Mouse (Mus musculus) gastrocnemius, postnatal 14 days (tissue): Measurements from ENCODE around the gene Trpc2. TPM values are rescaled to one million over a fixed set of nuclear protein-coding genes. Genes with fewer than 3 reads are reported as not detected.

Experiments
- total RNA-seq, 2 experiments: library from RNA; stranded (reverse); gene quantifications; 2 replicates each; pipeline ENCODE4 v1.2.3; 2021

Trpc2 gene
- total RNA-seq, 2 experiments from 2014 or later: 0.21 TPM; not detected in 1

Other genes with a start within 250 kb of the Trpc2 start
- 10 to 100 TPM; 67.0 to 73.8 TPM for gene Inppl1, start 244.9 kb upstream of the Trpc2 start, total RNA-seq
- 1 to 10 TPM; 2.8 to 6.1 TPM for gene Folr2, start 225.9 kb upstream of the Trpc2 start, total RNA-seq
- gene Anapc15, start 219.4 kb upstream of the Trpc2 start, total RNA-seq: 10 to 100 TPM; 23.7 to 27.7 TPM
- 1 to 10 TPM; 1.6 to 2.2 TPM for gene Folr1, start 212.3 kb upstream of the Trpc2 start, total RNA-seq
- 100 to 1,000 TPM; 101 to 102 TPM for gene Lamtor1, start 177.2 kb upstream of the Trpc2 start, total RNA-seq
- gene Tomt, start 176.8 kb upstream of the Trpc2 start, total RNA-seq: not detected
- gene Lrrc51, start 149.2 kb upstream of the Trpc2 start, total RNA-seq: 1 to 10 TPM; 3.6 to 3.7 TPM
- gene Numa1, start 149.0 kb upstream of the Trpc2 start, total RNA-seq: 10 to 100 TPM; 53.0 to 53.3 TPM
- 1 to 10 TPM; 1.1 to 1.4 TPM for gene Il18bp, start 64.4 kb upstream of the Trpc2 start, total RNA-seq
- gene Rnf121, start 17.6 kb upstream of the Trpc2 start, total RNA-seq: 10 to 100 TPM; 17.9 to 18.9 TPM
- 1 to 10 TPM; 3.8 to 4.9 TPM for gene Xndc1, start 17.6 kb upstream of the Trpc2 start, total RNA-seq
- under 1 TPM; 0.53 to 0.84 TPM for gene Xntrpc, start 17.4 kb upstream of the Trpc2 start, total RNA-seq
- gene Art1, start 18.6 kb downstream of the Trpc2 start, total RNA-seq: 100 to 1,000 TPM; 281 to 363 TPM
- gene Art5, start 26.4 kb downstream of the Trpc2 start, total RNA-seq: 1 to 10 TPM; 6.9 to 8.1 TPM
- gene Chrna10, start 33.7 kb downstream of the Trpc2 start, total RNA-seq: 1 to 10 TPM in 1 of 2 experiments, not detected in 1; 1.0 TPM
- gene Nup98, start 127.1 kb downstream of the Trpc2 start, total RNA-seq: 10 to 100 TPM; 22.5 to 24.2 TPM
- gene Pgap2, start 127.1 kb downstream of the Trpc2 start, total RNA-seq: 10 to 100 TPM; 23.3 to 26.5 TPM
- gene Rhog, start 172.9 kb downstream of the Trpc2 start, total RNA-seq: 10 to 100 TPM; 21.9 to 22.6 TPM
- 100 to 1,000 TPM; 198 to 210 TPM for gene Stim1, start 184.7 kb downstream of the Trpc2 start, total RNA-seq